Mouse (Mus musculus): Measurements from ENCODE around the gene Loxl4. TPM values are rescaled to one million over a fixed set of nuclear protein-coding genes. Genes with fewer than 3 reads are reported as not detected.

The Loxl4 gene
- polyA plus RNA-seq, 1 experiment from 2014 or later, result 0.41 TPM

DNA sequence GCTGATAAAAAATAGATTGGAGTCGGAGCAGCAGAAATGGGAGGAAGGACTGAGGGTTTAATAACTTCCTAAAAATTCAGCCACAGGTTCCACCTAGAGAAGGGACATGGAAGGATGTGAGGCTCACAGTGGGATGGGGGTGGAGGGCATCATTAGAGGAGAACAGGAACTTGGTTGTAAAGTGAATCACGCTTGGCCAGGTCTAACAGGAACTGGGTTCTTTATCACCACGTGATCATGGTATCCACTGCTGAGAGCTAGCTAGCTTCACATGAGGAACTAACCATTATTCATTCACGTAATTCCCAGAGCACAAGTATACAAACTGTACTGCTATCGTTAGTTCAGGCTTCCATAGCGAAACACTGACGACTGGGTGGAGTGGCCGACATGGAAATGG, 26.9 kb upstream of the Loxl4 start:
- Histone ChIP-seq H3K4me1 (peaks cover 11% of the 10 kb centered on the region), H3K9ac (replicated peaks) (no peak overlapping the region), H3K27ac (replicated peaks) (no peak overlapping the region), H3K27me3 (replicated peaks) (no peaks in the 10 kb centered on the region), H3K36me3 (no peaks in the 10 kb centered on the region), H3K4me2 (no peak overlapping the region), H3K9me3 (replicated peaks) (no peaks in the 10 kb centered on the region), H3K4me3 (replicated peaks) (no peak overlapping the region)
- no peak for ATAC-seq (ENCODE audit: low FRiP score)
- WGBS, result 57% methylated on average over 8 of the region's 8 CpGs

DNA sequence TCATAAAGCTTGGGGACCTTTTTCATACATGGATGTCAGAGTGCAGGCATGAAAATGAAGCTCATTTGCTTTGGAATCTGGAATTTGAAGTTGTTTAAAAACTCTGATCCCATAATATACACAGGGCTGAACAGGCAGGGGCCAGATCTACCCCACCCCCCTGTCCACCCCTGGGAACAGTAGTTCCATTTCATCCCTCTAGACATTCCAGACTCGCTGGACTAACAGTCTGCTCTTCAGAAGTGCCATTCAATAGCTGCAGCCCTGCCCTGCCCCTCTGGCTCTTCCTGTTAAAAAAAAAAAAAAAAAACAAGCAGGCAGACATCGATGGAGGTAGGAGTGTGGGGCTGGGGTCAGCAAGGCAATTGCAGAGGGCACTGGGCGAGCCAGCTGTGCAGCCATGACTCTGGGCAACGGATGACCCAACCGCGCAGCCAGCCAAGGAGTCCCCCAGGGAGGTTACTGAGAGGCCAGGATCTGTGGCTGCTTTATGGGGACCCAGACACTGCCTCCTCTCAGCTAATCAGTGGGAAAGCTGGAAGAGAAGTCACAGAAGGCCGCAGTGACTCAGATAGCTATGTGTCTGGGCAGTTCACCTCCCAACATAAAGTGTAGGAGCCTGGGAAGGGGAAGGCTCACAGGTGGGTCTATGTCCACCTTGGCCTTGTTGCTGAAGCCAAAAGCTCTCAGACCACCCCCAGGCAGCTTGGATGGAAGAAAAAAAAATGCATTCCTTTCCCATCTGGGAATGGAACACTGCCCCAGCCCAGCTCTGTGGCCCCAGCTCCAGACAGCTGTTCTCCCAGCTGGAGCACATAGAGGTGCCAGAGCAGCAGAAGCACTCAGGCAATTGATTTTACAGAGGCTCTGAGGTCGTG, 26.2 kb upstream of the Loxl4 start:
- no peaks in the 10 kb centered on the region for H3K27me3 ChIP-seq (replicated peaks)
- no peak overlapping the region for H3K4me3 ChIP-seq (replicated peaks)
- no peak for ATAC-seq (ENCODE audit: low FRiP score)
- WGBS, result 40% methylated on average over 8 of the region's 8 CpGs
- no peaks in the 10 kb centered on the region for H3K36me3 ChIP-seq
- H3K27ac ChIP-seq (replicated peaks), result no peak overlapping the region
- H3K4me2 ChIP-seq, result no peak overlapping the region
- H3K9ac ChIP-seq (replicated peaks), result no peak overlapping the region
- H3K4me1 ChIP-seq, result peaks cover 11% of the 10 kb centered on the region
- no peaks in the 10 kb centered on the region for H3K9me3 ChIP-seq (replicated peaks)

DNA sequence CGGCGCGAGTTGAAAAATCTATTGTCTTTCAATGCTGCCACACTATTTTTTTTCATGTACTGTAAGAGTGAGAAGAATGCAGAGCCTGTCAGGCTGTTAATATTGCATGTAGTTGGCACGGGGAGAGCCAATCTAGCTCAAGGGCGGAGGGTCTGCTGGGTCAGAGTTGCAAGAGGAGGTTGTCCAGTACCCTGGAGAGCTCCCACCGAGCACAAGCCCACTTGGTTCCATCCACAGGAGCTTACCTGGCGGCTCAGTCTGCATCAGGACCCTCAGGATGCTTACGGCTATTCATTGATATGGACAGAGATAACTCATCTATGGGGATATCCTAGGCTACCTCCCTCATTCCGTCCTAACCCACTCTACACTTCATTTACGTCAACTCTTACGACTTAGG, 24.0 kb upstream of the Loxl4 start:
- H3K27ac ChIP-seq (replicated peaks), result no peak overlapping the region
- H3K36me3 ChIP-seq, result no peaks in the 10 kb centered on the region
- no peak for ATAC-seq (ENCODE audit: low FRiP score)
- no peak overlapping the region for H3K9ac ChIP-seq (replicated peaks)
- H3K4me2 ChIP-seq, result no peak overlapping the region
- no peak overlapping the region for H3K4me3 ChIP-seq (replicated peaks)
- H3K9me3 ChIP-seq (replicated peaks), result no peaks in the 10 kb centered on the region
- no peaks in the 10 kb centered on the region for H3K27me3 ChIP-seq (replicated peaks)
- WGBS, result 45% methylated on average over 11 of the region's 11 CpGs
- H3K4me1 ChIP-seq, result peaks cover 16% of the 10 kb centered on the region

DNA sequence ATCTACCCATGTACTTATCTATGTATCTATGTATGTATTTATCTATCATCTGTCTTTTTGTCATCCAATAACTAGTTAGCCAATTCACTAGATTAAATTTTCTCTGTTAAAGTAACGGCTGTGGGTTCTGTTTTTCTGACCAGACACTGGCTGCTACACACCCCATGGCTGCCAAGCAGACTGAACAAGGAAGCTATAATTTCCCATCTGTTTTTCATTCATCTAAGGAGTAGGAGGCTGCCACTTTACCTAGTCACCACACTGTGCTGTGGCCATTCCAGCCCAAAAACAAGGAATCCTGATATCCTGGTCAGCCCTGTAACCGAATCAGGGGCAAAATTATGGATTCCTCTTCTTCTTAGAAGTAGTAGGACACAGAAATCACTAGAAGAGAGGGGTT, 21.0 kb upstream of the Loxl4 start:
- Histone ChIP-seq H3K9ac (replicated peaks) (no peak overlapping the region), H3K9me3 (replicated peaks) (no peaks in the 10 kb centered on the region), H3K4me2 (no peak overlapping the region), H3K4me1 (peaks cover 10% of the 10 kb centered on the region), H3K4me3 (replicated peaks) (no peak overlapping the region), H3K27ac (replicated peaks) (no peak overlapping the region), H3K27me3 (replicated peaks) (no peaks in the 10 kb centered on the region), H3K36me3 (no peaks in the 10 kb centered on the region)
- WGBS, result 81% methylated on average over 2 of the region's 2 CpGs
- ATAC-seq (ENCODE audit: low FRiP score), result no peak

DNA sequence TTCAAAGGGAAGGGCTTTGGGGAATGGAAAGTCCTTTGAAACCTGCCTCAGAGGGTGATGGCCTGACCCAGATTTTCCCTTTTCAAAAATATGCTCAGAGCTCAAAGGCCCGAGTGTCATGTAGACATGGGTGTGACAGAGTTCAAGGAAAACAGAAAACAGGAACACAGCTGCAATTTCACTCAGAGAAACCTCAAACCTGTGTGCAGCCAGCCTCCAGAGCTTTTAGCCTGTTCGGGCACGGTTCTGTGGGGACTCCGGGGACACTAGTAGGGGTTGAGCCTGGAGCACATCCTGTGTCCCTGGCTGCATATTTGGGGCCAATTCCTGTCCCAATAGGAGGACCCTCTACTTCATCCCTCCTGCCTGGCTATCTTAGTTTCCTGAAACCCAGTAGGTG, 19.7 kb upstream of the Loxl4 start:
- 76% methylated on average over 4 of the region's 4 CpGs for WGBS
- no peaks in the 10 kb centered on the region for H3K27me3 ChIP-seq (replicated peaks)
- no peak overlapping the region for H3K27ac ChIP-seq (replicated peaks)
- no peaks in the 10 kb centered on the region for H3K9me3 ChIP-seq (replicated peaks)
- H3K4me2 ChIP-seq, result no peak overlapping the region
- no peak for ATAC-seq (ENCODE audit: low FRiP score)
- H3K4me1 ChIP-seq, result peaks cover 10% of the 10 kb centered on the region
- H3K9ac ChIP-seq (replicated peaks), result no peak overlapping the region
- no peaks in the 10 kb centered on the region for H3K36me3 ChIP-seq
- no peak overlapping the region for H3K4me3 ChIP-seq (replicated peaks)

DNA sequence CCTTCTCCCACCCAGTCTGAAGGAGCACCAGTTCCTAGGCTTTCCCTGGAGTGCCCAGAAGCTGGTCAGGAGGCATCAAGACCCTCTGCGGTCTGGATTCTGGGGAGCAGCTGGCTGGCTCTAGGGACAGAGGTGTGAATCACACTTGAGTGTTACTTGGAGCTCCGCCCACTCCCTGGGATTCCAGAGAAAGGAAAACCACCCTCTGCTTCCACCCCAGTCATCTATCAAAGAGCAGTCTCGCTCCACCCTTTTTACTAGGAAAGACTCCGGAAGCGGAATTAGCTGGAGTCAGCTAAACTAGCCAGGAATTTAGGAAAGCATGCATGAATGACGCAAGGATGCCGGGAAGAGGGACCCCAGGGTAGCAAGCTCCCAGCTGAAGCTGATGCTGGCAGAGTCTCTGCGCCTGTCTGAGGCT, 18.9 kb upstream of the Loxl4 start:
- ATAC-seq (ENCODE audit: low FRiP score), result no peak; the same call in 1 of the 2 replicates
- Histone ChIP-seq H3K27me3 (replicated peaks) (no peaks in the 10 kb centered on the region), H3K27ac (replicated peaks) (no peak overlapping the region), H3K36me3 (no peaks in the 10 kb centered on the region), H3K4me2 (peak overlapping the region; percentile 41), H3K9me3 (replicated peaks) (no peaks in the 10 kb centered on the region), H3K9ac (replicated peaks) (0 out of 2 replicates have a peak overlapping the region, but pooled peaks have one; percentile 7), H3K4me3 (replicated peaks) (no peak overlapping the region), H3K4me1 (peaks cover 10% of the 10 kb centered on the region)
- WGBS, result 10% methylated on average over 8 of the region's 8 CpGs

DNA sequence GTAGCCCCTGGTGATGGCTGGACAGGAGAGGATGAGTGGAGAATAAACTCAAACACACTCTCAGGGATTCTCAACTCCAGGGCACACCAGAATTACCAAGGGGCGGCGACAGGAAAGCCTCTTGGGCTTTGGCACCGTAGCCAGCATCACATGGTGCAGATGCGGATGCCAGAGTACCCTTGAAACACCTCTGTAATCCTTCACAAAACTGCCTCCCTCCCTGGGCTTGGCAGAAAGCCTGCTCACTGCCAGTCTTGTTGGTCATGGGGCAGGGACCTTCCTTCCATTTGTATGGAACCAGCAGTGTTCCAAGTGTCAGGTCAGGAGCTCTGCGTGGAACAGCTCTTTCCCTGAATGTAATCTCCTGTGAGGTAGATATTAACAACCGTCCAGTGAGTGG, 15.5 kb upstream of the Loxl4 start:
- ATAC-seq (ENCODE audit: low FRiP score), result no peak
- Histone ChIP-seq H3K9ac (replicated peaks) (no peak overlapping the region), H3K4me2 (no peak overlapping the region), H3K36me3 (no peaks in the 10 kb centered on the region), H3K9me3 (replicated peaks) (no peaks in the 10 kb centered on the region), H3K27ac (replicated peaks) (no peak overlapping the region), H3K4me1 (peaks cover 10% of the 10 kb centered on the region), H3K4me3 (replicated peaks) (no peak overlapping the region), H3K27me3 (replicated peaks) (no peaks in the 10 kb centered on the region)
- WGBS, result 85% methylated on average over 6 of the region's 6 CpGs

DNA sequence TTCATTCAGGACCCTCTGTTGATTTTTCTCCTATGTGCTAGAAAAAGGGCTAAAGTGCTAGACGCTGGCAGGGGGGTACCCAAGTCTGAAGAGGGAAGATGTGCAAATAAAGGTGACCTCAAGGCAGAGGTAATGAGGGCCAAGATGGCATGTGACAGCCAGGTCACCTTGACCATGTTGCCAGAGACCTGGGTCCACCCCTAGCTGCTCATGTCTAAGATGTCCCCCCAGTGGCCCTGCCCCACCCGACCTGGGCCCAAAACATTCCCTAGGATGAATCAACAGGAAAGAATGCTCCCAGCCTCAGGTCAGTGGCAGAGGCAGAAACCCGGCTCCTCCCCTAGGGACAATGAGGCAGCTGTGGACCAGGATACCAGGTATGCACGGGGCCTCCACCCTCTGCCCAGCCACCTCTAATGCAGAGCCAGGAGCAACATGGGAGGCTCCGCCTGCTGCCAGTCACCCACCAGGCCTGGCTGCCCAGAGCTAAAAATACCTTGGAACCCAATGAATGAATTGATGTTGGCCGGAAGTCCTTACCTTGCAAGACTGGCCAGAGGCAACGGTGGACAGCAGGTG, 1.1 kb upstream of the Loxl4 start:
- Histone ChIP-seq H3K36me3 (no peaks in the 10 kb centered on the region), H3K4me3 (replicated peaks) (no peak overlapping the region), H3K27ac (replicated peaks) (no peak overlapping the region), H3K9me3 (replicated peaks) (no peaks in the 10 kb centered on the region), H3K9ac (replicated peaks) (no peak overlapping the region), H3K4me1 (peaks cover 9% of the 10 kb centered on the region), H3K4me2 (no peak overlapping the region), H3K27me3 (replicated peaks) (peaks cover 31% of the 10 kb centered on the region)
- 82% methylated on average over 7 of the region's 7 CpGs for WGBS
- ATAC-seq (ENCODE audit: low FRiP score), result no peak

DNA sequence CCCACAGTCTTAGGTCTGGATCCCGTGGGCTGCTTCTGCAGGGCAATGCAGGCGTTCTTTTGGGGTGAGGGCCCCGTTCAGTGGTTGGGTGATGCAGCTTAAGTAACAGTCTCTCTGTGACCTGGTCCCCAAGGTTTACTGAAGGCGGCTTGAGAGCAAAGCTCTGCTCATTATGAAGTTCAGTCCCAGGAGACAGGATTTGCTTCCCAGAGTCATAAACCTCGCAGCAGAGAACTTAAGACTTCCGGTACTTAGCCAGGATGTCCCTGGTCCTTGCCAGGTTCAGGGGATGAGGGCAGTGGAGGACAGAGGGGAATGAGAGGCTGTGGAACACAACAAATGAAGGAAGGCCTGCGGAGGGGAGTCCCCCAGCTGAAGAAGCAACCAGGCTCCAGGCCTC, 503 bp upstream of the Loxl4 start:
- H3K4me3 ChIP-seq (replicated peaks), result peak overlapping the region; percentile 32
- H3K9ac ChIP-seq (replicated peaks), result no peak overlapping the region
- 25% methylated on average over 7 of the region's 7 CpGs for WGBS
- H3K9me3 ChIP-seq (replicated peaks), result no peaks in the 10 kb centered on the region
- peaks cover 9% of the 10 kb centered on the region for H3K4me1 ChIP-seq
- ATAC-seq (ENCODE audit: low FRiP score), result no peak
- H3K27ac ChIP-seq (replicated peaks), result no peak overlapping the region
- peak overlapping the region; percentile 57 for H3K4me2 ChIP-seq
- H3K36me3 ChIP-seq, result no peaks in the 10 kb centered on the region
- peaks cover 31% of the 10 kb centered on the region for H3K27me3 ChIP-seq (replicated peaks)

DNA sequence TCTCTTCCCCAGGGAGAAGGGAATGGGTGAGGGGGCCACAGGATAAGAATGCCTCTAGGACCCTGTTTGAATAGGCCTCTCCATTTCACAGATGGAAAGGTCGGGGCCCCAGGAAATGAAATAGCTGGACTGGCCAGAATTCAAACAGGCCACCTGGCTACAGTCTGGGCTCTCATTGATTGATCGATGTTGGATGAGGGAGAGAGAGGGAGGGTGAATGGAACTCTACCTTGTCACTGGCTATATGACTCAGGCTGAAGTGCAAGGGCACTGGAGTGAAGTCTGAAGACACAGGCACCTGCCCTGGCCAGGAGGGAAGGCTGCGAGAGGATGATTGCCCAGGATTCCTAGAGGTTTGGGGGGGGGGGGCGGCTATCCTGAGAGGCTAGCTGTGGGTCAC, 867 bp downstream of the Loxl4 start:
- H3K27ac ChIP-seq (replicated peaks), result no peak overlapping the region
- H3K36me3 ChIP-seq, result no peaks in the 10 kb centered on the region
- no peak overlapping the region for H3K9ac ChIP-seq (replicated peaks)
- WGBS, result 78% methylated on average over 4 of the region's 4 CpGs
- H3K4me1 ChIP-seq, result peaks cover 9% of the 10 kb centered on the region
- H3K4me2 ChIP-seq, result no peak overlapping the region
- no peaks in the 10 kb centered on the region for H3K9me3 ChIP-seq (replicated peaks)
- ATAC-seq (ENCODE audit: low FRiP score), result no peak
- peaks cover 31% of the 10 kb centered on the region for H3K27me3 ChIP-seq (replicated peaks)
- H3K4me3 ChIP-seq (replicated peaks), result no peak overlapping the region

DNA sequence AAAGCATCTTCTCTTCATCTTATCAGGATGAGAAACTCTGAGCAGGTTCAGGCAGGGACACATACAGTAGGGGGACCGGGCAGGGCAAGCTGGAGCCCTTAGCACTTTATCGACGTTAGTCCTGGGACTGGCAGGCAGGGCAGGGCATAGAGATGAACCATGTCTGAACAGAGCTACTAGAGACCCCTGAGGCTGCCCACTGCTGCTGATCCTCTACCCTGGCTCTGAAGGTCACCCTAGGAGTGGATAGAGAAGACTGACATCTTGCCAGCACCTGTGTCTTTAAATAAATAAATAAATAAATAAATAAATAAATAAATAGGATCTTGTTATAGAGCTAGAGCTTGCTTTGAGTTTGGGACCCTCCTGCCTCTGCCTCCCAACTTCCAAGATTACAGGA, 2.9 kb downstream of the Loxl4 start:
- Histone ChIP-seq H3K9me3 (replicated peaks) (no peaks in the 10 kb centered on the region), H3K27ac (replicated peaks) (no peak overlapping the region), H3K4me2 (no peak overlapping the region), H3K4me1 (peaks cover 9% of the 10 kb centered on the region), H3K4me3 (replicated peaks) (no peak overlapping the region), H3K9ac (replicated peaks) (no peak overlapping the region), H3K36me3 (no peaks in the 10 kb centered on the region), H3K27me3 (replicated peaks) (peaks cover 31% of the 10 kb centered on the region)
- WGBS, result 90% methylated on average over 3 of the region's 3 CpGs
- no peak for ATAC-seq (ENCODE audit: low FRiP score)

DNA sequence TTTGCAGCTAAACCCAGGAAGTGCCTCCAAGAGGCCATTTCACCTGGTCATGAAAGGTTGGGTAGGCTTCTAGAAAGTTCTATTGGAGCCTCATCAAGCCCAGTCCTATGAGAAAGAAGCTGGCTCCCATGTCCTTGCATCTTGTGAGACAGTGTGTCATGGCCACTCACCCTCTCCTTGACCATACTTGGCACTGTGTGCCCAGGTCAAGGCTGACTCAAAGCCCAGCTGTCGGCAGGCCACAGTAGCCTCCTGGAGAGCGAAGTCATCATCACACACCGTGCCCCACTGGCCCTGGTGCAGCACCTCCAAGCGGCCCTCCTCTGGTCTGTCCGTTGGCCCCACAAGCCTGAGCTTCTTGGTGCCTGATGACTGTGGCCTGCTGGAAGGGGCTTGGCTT, 4.5 kb downstream of the Loxl4 start:
- Histone ChIP-seq H3K9ac (replicated peaks) (no peak overlapping the region), H3K4me1 (peaks cover 7% of the 10 kb centered on the region), H3K9me3 (replicated peaks) (no peaks in the 10 kb centered on the region), H3K27me3 (replicated peaks) (peaks cover 20% of the 10 kb centered on the region), H3K27ac (replicated peaks) (no peak overlapping the region), H3K36me3 (no peaks in the 10 kb centered on the region), H3K4me3 (replicated peaks) (no peak overlapping the region), H3K4me2 (no peak overlapping the region)
- 94% methylated on average over 5 of the region's 5 CpGs for WGBS
- ATAC-seq (ENCODE audit: low FRiP score), result no peak

Data from neural tube, embryonic 15.5 days (tissue).